Comparison of ENCODE assay signal across 10 mouse cellular contexts in genomic region chr16:91413102-91413844, GRCm38 (mm10). TPM values are rescaled to one million over a fixed set of nuclear protein-coding genes. Genes with fewer than 3 reads are reported as not detected.
DNase-seq lines count a peak whose midpoint lies in the region; ATAC-seq and TF ChIP-seq lines count a peak whose summit lies in the region.
"Had no signal": no experiment of that assay in that cellular context is flagged by ENCODE, and none has a peak within 500 bp of the region (broad histone marks: within the 10 kb centered on the region; RNA-seq: fewer than 3 reads in every experiment).

No protein-coding gene starts in this region.

- 63% methylated on average over 12 of the region's 12 CpGs for WGBS in liver, adult 2 months
- 45% methylated on average over 12 of the region's 12 CpGs for WGBS in limb, embryonic 10.5 days

- H3K27ac ChIP-seq in liver, adult 2 months (replicated peaks; ENCODE audit: insufficient read depth, low read depth, low read length), result peak overlapping the region; percentile 18; the same call in 1 of the 2 replicates
- H3K27ac ChIP-seq in limb, embryonic 10.5 days, result no peak overlapping the region

- H3K9me3 ChIP-seq in limb, embryonic 10.5 days (replicated peaks), result no peaks in the 10 kb centered on the region

- DNase-seq in 3T3-L1 (ENCODE audit: low read depth, low spot score), result peak; percentile 18
- DNase-seq in induced T-regulatory cell, adult 2 months (ENCODE audit: low read depth), result peak; percentile 79
- DNase-seq in liver, adult 2 months (ENCODE audit: extremely low read depth, low read depth, low spot score), result peak; percentile 44
- DNase-seq in limb, embryonic 10.5 days (ENCODE audit: low spot score), result no peak
- DNase-seq in cerebellum, postnatal 14 days, result no peak
- no peak for DNase-seq in gastrocnemius, adult 8-10 months (ENCODE audit: low spot score in 2 of 2)
- DNase-seq in frontal cortex, adult 2 months (ENCODE audit: extremely low spot score in 1 of 2, low spot score in 1 of 2), result no peak

- H3K27me3 ChIP-seq in liver, adult 2 months (ENCODE audit: control insufficient read depth, insufficient read depth, low read length), result no peaks in the 10 kb centered on the region
- H3K27me3 ChIP-seq in limb, embryonic 10.5 days (ENCODE audit: low read depth, poor library complexity, severe bottlenecking), result no peaks in the 10 kb centered on the region

- H3K79me2 ChIP-seq in liver, adult 2 months (ENCODE audit: control insufficient read depth, insufficient read depth, low read length), result no peaks in the 10 kb centered on the region

- H3K4me1 ChIP-seq in liver, adult 2 months (ENCODE audit: control insufficient read depth, insufficient read depth, low read length), result peaks cover 11% of the 10 kb centered on the region
- H3K4me1 ChIP-seq in limb, embryonic 10.5 days, result peaks cover 21% of the 10 kb centered on the region

- ATAC-seq in CD4-positive, CD25-positive, alpha-beta regulatory T cell, adult 4 months, result peak; percentile 79

- no peak for TF ChIP-seq CTCF in liver, adult 2 months (IDR thresholded peaks at IDR 0.05; ENCODE audit: low read depth, low read length)

- peaks cover 30% of the 10 kb centered on the region for H3K36me3 ChIP-seq in liver, adult 2 months (ENCODE audit: control insufficient read depth, insufficient read depth, low read length)
- H3K36me3 ChIP-seq in limb, embryonic 10.5 days, result no peaks in the 10 kb centered on the region

- no peak overlapping the region for H3K9ac ChIP-seq in liver, adult 2 months (ENCODE audit: low read depth, low read length)

- no peak for TF ChIP-seq POLR2A in liver, adult 2 months (IDR thresholded peaks at IDR 0.05; ENCODE audit: extremely low read depth, insufficient read depth, low read length)

- H3K4me3 ChIP-seq in liver, adult 2 months (ENCODE audit: insufficient read depth, low read depth, low read length), result no peak overlapping the region
- no peak overlapping the region for H3K4me3 ChIP-seq in limb, embryonic 10.5 days
- H3K4me3 ChIP-seq: erythroblast, embryonic 14.5 days had no signal

RNA-seq across cellular contexts. Expression of gene Il10rb, which starts 7.3 kb away (rescaled TPM):
- polyA plus RNA-seq in CD4-positive, CD25-positive, alpha-beta regulatory T cell, adult 4 months (2017; shearing (Covaris generic)), result 100 to 1,000 TPM; 131 to 143 TPM
- total RNA-seq in liver, adult 2 months (2014; rRNA removed), result 7.3 and 9.5 TPM in 2 replicates
- 5.0 and 5.1 TPM in 2 replicates for polyA plus RNA-seq in liver, adult 2 months (2012; rRNA removed)
- 7.0 TPM in 2 replicates for polyA plus RNA-seq in limb, embryonic 10.5 days (2016; fragmentation: Nextera tagmentation; extraction: Ambion mirVana)
- 1 to 10 TPM; 4.4 to 6.4 (median 5.0) TPM for total RNA-seq in gastrocnemius, adult 8-10 months (2022)
- polyA plus RNA-seq in frontal cortex, adult 2 months (2012; rRNA removed), result 11.1 and 14.8 TPM in 2 replicates

RNA-seq across cellular contexts. Expression of gene Gm21970, which starts 21.8 kb away (rescaled TPM):
- polyA plus RNA-seq in CD4-positive, CD25-positive, alpha-beta regulatory T cell, adult 4 months (2017; shearing (Covaris generic)), result not detected
- 0.83 TPM in 1 of 2 replicates, not detected in the other for total RNA-seq in liver, adult 2 months (2014; rRNA removed)
- not detected in 2 replicates for polyA plus RNA-seq in liver, adult 2 months (2012; rRNA removed)
- not detected in 2 replicates for polyA plus RNA-seq in limb, embryonic 10.5 days (2016; fragmentation: Nextera tagmentation; extraction: Ambion mirVana)
- 1 to 10 TPM in 1 of 4 experiments, not detected in 3; 1.3 TPM for total RNA-seq in gastrocnemius, adult 8-10 months (2022)
- polyA plus RNA-seq in frontal cortex, adult 2 months (2012; rRNA removed), result not detected in 2 replicates
- polyA plus RNA-seq: erythroblast, embryonic 14.5 days; stomach, embryonic 16.5 days had no signal

RNA-seq across cellular contexts. Expression of gene Ifnar2, which starts 40.7 kb away (rescaled TPM):
- polyA plus RNA-seq in CD4-positive, CD25-positive, alpha-beta regulatory T cell, adult 4 months (2017; shearing (Covaris generic)), result 10 to 100 TPM; 45.8 to 48.2 TPM
- total RNA-seq in liver, adult 2 months (2014; rRNA removed), result 69.1 and 84.2 TPM in 2 replicates
- 115 and 144 TPM in 2 replicates for polyA plus RNA-seq in liver, adult 2 months (2012; rRNA removed)
- polyA plus RNA-seq in limb, embryonic 10.5 days (2016; fragmentation: Nextera tagmentation; extraction: Ambion mirVana), result 33.0 and 35.3 TPM in 2 replicates
- 1 to 10 TPM; 2.6 to 5.1 (median 4.2) TPM for total RNA-seq in gastrocnemius, adult 8-10 months (2022)
- 33.8 and 36.4 TPM in 2 replicates for polyA plus RNA-seq in frontal cortex, adult 2 months (2012; rRNA removed)

Comparison
In these comparisons a context has a peak if more than half of its experiments do, and no peak if none do; other contexts are left out.
1. DNase-seq: peak in 3T3-L1 (single experiment), induced T-regulatory cell, adult 2 months (single experiment) and liver, adult 2 months (single experiment); none in limb, embryonic 10.5 days (single experiment), cerebellum, postnatal 14 days (0 of 2), gastrocnemius, adult 8-10 months (0 of 2) and frontal cortex, adult 2 months (0 of 2).